Mouse (Mus musculus): ENCODE measurements at regions not wholly inside any gene's neighbourhood (a gene's known extent, or its start where the extent isn't known, plus 50 kb on each side); places are given as distances from the start of the nearest gene placed in this dataset.

DNA sequence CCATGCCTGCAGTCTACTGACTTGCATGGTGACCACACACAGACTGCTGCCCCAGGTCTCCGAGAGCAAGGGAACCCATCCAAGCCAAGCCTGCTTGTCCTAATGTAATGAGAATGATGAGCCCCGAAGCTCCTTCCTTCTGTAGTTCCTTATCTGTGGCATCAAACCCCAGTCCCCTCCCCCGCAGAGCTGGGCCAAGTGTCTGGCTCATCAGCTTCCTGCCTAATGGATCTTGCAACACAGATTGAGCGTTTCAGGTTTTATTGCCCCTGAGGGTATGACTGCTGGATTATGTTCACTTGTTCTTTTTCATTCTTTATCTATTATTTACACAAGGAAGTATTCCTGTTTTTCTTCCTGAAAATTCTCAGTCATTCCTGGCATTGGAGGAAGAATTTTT is 142.5 kb downstream of the Tmem18 start:
- Histone ChIP-seq H3K9me3 (ENCODE audit: low read length) (no peaks in the 10 kb centered on the region), H3K27ac (ENCODE audit: low read depth, low read length) (no peak overlapping the region), H3K4me1 (ENCODE audit: insufficient read depth, low read length) (no peaks in the 10 kb centered on the region), H3K4me2 (ENCODE audit: low read depth, low read length, poor library complexity, severe bottlenecking) (no peak overlapping the region), H3K4me3 (ENCODE audit: low read depth, low read length) (no peak overlapping the region), H3K9ac (replicated peaks; ENCODE audit: low read length, poor library complexity, severe bottlenecking) (no peak overlapping the region), H3K36me3 (ENCODE audit: insufficient read depth, low read length) (no peaks in the 10 kb centered on the region), H3K27me3 (ENCODE audit: insufficient read depth, low read length) (no peaks in the 10 kb centered on the region)
- no peak for TF ChIP-seq CTCF (IDR thresholded peaks at IDR 0.05)
- ATAC-seq (ENCODE audit: low FRiP score) (no peak), DNase-seq (ENCODE audit: low spot score) (no peak)
- WGBS = 77% methylated on average over 4 of the region's 4 CpGs

DNA sequence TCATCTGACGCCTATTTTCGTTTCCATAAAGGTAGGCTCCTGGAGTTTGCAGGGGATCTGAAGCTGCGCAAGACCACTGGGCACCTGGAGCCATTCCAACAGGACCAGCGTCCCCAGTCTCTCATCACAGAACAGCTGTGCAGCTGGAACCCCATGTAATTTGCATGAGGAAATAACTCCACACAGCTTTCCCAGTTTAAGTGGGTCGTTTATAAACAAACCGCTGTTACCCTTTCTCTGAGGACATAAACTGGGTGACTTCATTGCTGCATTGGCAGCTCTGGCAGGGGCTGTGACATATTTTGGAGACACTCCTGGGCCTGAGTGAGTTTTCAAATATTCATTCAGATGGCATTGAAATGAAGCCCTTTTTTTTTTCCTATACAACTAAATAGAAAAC is 145.2 kb downstream of the Tmem18 start:
- H3K4me1 ChIP-seq (ENCODE audit: insufficient read depth, low read length) = no peaks in the 10 kb centered on the region
- no peaks in the 10 kb centered on the region for H3K9me3 ChIP-seq (ENCODE audit: low read length)
- no peak overlapping the region for H3K4me2 ChIP-seq (ENCODE audit: low read depth, low read length, poor library complexity, severe bottlenecking)
- H3K27ac ChIP-seq (ENCODE audit: low read depth, low read length) = no peak overlapping the region
- no peaks in the 10 kb centered on the region for H3K27me3 ChIP-seq (ENCODE audit: insufficient read depth, low read length)
- no peak for ATAC-seq (ENCODE audit: low FRiP score)
- no peak for TF ChIP-seq CTCF (IDR thresholded peaks at IDR 0.05)
- no peak overlapping the region for H3K4me3 ChIP-seq (ENCODE audit: low read depth, low read length)
- H3K36me3 ChIP-seq (ENCODE audit: insufficient read depth, low read length) = no peaks in the 10 kb centered on the region
- H3K9ac ChIP-seq (replicated peaks; ENCODE audit: low read length, poor library complexity, severe bottlenecking) = no peak overlapping the region
- DNase-seq (ENCODE audit: low spot score) = no peak
- 80% methylated on average over 6 of the region's 6 CpGs for WGBS

DNA sequence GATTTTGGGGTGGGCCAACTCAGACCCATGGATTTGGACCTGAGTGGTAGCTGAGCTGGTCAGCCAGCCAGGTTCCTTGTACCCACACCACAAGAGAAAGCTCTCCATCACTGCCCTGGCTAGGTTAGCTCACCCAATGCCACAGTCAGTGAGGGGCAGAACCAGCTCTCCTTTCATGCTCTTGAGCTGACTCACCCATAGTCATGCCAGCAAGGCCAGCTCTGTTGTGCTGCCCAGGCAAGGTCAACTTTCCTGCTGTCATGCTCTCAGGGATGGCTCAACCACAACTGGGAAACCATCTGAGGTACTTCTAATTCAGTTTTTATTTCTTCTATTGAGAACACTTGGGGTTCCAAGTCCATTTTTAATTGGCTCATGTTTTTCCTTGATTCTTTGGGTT is 116.5 kb upstream of the Alkal2 start:
- no peak overlapping the region for H3K4me2 ChIP-seq (ENCODE audit: low read depth, low read length, poor library complexity, severe bottlenecking)
- H3K27ac ChIP-seq (ENCODE audit: low read depth, low read length) = no peak overlapping the region
- H3K9me3 ChIP-seq (ENCODE audit: low read length) = no peaks in the 10 kb centered on the region
- H3K4me1 ChIP-seq (ENCODE audit: insufficient read depth, low read length) = no peaks in the 10 kb centered on the region
- no peaks in the 10 kb centered on the region for H3K27me3 ChIP-seq (ENCODE audit: insufficient read depth, low read length)
- no peak overlapping the region for H3K9ac ChIP-seq (replicated peaks; ENCODE audit: low read length, poor library complexity, severe bottlenecking)
- TF ChIP-seq CTCF (IDR thresholded peaks at IDR 0.05) = no peak
- H3K4me3 ChIP-seq (ENCODE audit: low read depth, low read length) = no peak overlapping the region
- no peaks in the 10 kb centered on the region for H3K36me3 ChIP-seq (ENCODE audit: insufficient read depth, low read length)
- DNase-seq (ENCODE audit: low spot score) (no peak), ATAC-seq (ENCODE audit: low FRiP score) (no peak)

DNA sequence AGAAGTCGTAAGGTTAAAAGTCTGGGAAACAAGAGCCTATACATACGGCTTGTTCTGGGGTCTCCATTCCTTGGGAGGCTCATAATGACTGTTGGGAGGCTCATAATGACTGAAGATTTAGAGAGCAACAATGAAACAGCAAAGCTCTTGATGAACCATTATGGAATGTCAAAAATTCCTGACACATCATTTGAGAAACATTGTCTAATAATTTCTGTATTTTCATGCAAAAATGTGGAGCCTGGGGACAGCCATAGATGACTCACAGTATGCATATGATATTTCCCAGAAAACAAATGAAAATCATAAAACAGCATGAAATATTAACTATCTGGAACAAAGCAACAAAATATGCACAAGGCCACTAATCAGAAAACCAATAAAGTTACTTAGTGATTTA is 90.8 kb upstream of the Alkal2 start:
- Histone ChIP-seq H3K36me3 (ENCODE audit: insufficient read depth, low read length) (no peaks in the 10 kb centered on the region), H3K9me3 (ENCODE audit: low read length) (no peaks in the 10 kb centered on the region), H3K27ac (ENCODE audit: low read depth, low read length) (no peak overlapping the region), H3K27me3 (ENCODE audit: insufficient read depth, low read length) (no peaks in the 10 kb centered on the region), H3K4me1 (ENCODE audit: insufficient read depth, low read length) (no peaks in the 10 kb centered on the region), H3K9ac (replicated peaks; ENCODE audit: low read length, poor library complexity, severe bottlenecking) (no peak overlapping the region), H3K4me3 (ENCODE audit: low read depth, low read length) (no peak overlapping the region), H3K4me2 (ENCODE audit: low read depth, low read length, poor library complexity, severe bottlenecking) (no peak overlapping the region)
- 90% methylated on average over 2 of the region's 2 CpGs for WGBS
- no peak for TF ChIP-seq CTCF (IDR thresholded peaks at IDR 0.05)
- DNase-seq (ENCODE audit: low spot score) = no peak
- ATAC-seq (ENCODE audit: low FRiP score) = no peak

DNA sequence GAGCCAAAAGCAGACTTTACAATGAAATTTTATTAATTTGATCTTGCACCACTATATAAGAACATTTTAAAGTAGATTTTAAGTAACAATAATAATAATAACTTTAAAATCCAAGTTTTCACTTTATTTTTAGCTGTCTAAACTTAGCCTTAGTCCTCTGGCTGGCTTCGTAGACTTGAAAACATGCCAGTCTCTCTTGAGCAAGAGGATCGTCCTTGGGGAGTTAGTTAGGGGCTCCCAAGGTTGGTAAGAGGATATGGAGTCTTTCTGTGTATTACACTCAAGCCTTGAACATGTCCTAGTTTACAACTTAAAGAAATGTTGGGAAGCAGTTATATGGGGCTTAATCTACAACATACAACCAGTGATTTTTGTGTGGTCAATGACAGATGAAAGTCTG is 68.0 kb upstream of the Alkal2 start:
- Histone ChIP-seq H3K9ac (replicated peaks; ENCODE audit: low read length, poor library complexity, severe bottlenecking) (no peak overlapping the region), H3K36me3 (ENCODE audit: insufficient read depth, low read length) (no peaks in the 10 kb centered on the region), H3K9me3 (ENCODE audit: low read length) (no peaks in the 10 kb centered on the region), H3K4me1 (ENCODE audit: insufficient read depth, low read length) (no peaks in the 10 kb centered on the region), H3K4me3 (ENCODE audit: low read depth, low read length) (no peak overlapping the region), H3K27ac (ENCODE audit: low read depth, low read length) (no peak overlapping the region), H3K27me3 (ENCODE audit: insufficient read depth, low read length) (no peaks in the 10 kb centered on the region), H3K4me2 (ENCODE audit: low read depth, low read length, poor library complexity, severe bottlenecking) (no peak overlapping the region)
- WGBS = 81% methylated on average over 2 of the region's 2 CpGs
- DNase-seq (ENCODE audit: low spot score) (no peak), ATAC-seq (ENCODE audit: low FRiP score) (no peak)
- TF ChIP-seq CTCF (IDR thresholded peaks at IDR 0.05) = no peak

DNA sequence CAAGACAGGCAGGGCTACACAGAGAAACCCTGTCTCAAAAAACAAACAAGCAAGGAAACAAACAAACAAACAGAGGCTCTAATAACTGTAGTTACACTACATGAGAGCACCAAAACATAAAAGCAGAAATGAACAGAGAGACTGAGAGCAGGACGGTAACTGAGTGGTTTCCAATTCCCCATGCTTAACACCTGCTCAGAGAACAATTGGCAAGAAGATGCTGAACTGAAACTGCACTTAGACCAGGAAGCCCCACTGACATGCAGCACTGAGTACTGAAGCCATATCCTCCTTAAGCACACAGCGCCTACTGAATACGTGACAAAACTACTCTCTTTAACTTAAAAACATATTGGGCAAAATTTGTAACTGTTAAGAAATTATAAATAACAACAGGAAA is 52.7 kb upstream of the Alkal2 start:
- ATAC-seq (ENCODE audit: low FRiP score) (no peak), DNase-seq (ENCODE audit: low spot score) (no peak)
- H3K4me2 ChIP-seq (ENCODE audit: low read depth, low read length, poor library complexity, severe bottlenecking) = no peak overlapping the region
- no peaks in the 10 kb centered on the region for H3K9me3 ChIP-seq (ENCODE audit: low read length)
- no peaks in the 10 kb centered on the region for H3K36me3 ChIP-seq (ENCODE audit: insufficient read depth, low read length)
- no peak overlapping the region for H3K27ac ChIP-seq (ENCODE audit: low read depth, low read length)
- no peak overlapping the region for H3K4me3 ChIP-seq (ENCODE audit: low read depth, low read length)
- no peaks in the 10 kb centered on the region for H3K27me3 ChIP-seq (ENCODE audit: insufficient read depth, low read length)
- no peak overlapping the region for H3K9ac ChIP-seq (replicated peaks; ENCODE audit: low read length, poor library complexity, severe bottlenecking)
- H3K4me1 ChIP-seq (ENCODE audit: insufficient read depth, low read length) = no peaks in the 10 kb centered on the region
- 89% methylated on average over 3 of the region's 3 CpGs for WGBS
- no peak for TF ChIP-seq CTCF (IDR thresholded peaks at IDR 0.05)

Measured in midbrain, postnatal 0 days (tissue).